Mouse (Mus musculus) gastrocnemius, adult 8-10 months (tissue): ENCODE results near the gene Maml2. TPM values are rescaled to one million over a fixed set of nuclear protein-coding genes. Genes with fewer than 3 reads are reported as not detected.
A peak's percentile ranks its signal among the peaks of the same experiment; 100 is the strongest.

Source experiments
- DNase-seq, 2 experiments: peaks; one replicate each; pipeline ENCODE4 v3.0.0; 2022; ENCODE audit warnings: low spot score in 2 of 2
- total RNA-seq, 4 experiments: library from RNA; stranded (reverse); gene quantifications; 2 replicates each; pipeline ENCODE4 v1.2.4; 2022

The Maml2 gene
- total RNA-seq, 4 experiments from 2014 or later = 1.5 to 3.0 (median 2.2) TPM

DNA sequence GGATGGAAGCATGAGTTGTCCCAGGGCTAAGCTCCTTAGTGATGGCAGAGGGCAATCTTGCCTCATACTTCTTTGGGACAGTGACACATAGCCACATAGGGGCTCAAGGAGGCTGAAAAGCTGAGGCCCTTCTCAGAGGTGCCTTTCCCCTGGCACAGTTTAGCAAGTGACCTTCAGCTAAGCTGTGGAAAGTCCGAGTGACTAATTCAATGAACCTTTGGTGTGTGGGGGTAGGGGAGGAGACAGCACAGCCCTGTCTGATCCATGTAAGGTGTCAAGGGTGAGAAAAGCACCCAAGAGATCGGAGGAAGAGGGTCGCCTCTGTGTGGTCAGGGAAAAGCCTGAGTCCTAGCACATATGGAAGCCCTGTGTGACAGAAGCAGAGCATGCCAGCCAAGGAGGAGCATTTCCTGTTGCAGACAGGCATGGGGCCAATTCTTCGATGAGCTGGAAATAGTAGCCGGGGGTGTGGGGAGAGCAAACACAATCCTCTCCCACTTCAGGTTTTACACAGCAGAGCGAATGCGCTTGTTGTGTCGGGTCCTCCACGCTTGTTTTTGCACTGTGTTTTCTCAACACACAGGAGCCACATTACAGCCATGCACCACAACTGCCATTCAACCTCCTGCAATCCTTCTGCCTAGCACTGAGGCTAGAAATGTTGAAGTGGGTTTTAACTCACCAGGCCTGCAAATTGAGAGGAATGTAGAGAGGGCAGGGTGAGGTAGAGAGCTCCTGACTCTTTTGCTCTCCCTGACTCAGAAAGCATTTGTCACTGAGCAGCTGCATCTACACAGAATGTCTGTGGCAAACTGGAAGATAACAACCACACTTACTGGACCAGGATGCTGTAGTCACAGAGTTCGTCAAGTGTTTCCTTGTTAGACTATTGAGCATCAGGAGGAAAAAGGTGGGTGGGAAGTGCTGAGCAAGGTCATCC, 266.0 kb downstream of the Maml2 start:
- DNase-seq = peak in 1 of 2 experiments; percentile 17

DNA sequence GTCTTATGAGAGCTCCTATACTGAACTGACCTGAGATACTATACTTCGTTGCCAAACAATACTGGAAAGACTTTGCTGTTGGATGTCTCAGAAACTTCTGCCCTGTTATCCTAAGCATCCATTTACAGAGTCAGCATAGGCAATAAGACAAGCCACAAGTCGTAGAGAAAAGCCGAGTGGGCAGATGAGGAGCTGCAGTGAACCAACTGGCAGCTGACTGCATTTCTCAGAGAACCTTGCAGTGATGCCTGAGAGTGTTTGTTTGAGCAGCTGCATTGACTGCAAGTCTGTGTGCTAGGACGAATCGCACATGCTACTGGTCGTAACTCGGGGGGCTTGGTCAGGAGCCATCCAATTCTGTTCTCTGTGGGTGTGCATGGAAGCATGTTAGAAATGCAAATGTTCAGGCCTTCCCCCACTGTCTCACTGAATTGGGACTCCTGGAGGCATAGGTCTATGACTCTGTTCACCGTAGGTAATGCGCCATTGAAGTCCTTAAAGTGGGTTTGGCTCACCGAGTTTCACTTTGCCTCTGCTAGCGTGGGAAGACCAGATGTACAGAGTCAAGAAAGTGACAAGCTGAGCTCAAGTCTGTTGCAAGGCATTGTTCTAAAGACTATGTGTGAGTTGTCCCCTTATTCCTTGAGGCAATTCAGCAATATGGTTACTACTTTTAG, 267.7 kb downstream of the Maml2 start:
- DNase-seq = no peak

DNA sequence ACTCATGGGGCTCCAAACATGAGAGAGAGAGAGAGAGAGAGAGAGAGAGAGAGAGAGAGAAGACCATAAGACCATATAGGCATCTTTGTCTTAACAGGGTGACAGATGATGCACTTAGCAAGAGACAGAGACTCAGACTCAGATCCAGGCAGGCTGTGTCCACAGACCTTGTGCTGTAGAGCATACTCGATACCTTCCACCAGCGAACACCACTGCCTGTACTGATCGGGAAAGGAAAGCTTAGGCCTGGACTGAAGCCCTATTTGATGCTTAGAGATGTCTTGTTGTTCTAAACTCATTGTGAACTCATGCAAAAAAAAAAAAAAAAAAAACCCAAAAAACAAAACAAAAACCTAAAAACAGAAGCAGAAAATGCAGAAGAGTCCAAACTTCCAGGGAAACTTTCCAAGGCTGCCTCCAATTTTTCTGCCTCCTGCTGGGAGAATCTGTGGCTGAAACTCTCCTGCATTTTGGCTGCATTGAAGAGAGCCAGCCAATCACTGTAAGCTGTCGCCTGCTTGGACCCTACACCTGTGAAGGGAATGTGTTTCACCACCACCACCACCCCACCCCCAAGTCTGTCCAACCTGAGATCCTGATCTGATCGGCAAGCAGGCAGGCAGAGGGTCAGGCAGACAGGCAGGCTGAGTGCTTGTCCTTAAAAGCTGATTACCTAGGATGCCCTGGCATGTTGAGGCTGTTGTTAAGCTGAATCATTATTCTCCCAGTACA, 268.6 kb downstream of the Maml2 start:
- no peak for DNase-seq

DNA sequence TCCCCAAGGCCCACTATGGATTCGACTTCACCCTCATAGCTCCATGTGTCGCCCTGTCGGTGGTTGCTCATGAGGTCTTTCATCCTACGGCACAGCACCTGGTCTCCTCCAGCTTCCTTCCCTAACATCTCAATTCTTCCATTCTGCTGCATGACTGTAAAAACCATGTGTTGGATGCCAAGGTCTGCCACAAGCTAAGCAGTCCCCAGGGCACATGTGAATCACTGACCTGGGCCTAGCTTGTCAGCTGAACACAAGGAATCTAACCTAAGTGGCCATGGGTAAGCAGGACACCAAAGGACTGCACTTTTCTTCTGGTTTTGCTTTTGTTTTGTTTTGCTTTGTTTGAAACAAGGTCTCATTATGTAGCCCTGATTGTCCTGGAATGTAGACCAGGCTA, 271.3 kb downstream of the Maml2 start:
- no peak for DNase-seq

DNA sequence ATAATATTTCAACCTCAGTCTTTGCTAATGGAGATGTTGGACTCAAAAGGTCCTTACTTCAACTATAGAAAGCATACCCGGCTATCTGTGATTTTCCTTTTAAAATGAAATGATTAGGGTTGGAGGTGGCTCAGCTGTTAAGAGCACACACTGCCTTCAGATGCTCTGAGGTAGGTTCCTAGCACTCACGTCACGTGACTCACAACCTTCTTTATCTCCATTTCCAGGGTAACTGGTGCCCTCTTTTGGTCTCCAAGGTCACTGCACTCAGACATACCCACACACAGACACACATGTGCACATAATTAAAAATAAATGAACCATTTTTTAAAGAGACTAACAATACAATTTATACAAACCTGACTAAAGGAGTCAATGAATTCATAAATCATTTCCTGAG, 275.1 kb downstream of the Maml2 start:
- DNase-seq = no peak

DNA sequence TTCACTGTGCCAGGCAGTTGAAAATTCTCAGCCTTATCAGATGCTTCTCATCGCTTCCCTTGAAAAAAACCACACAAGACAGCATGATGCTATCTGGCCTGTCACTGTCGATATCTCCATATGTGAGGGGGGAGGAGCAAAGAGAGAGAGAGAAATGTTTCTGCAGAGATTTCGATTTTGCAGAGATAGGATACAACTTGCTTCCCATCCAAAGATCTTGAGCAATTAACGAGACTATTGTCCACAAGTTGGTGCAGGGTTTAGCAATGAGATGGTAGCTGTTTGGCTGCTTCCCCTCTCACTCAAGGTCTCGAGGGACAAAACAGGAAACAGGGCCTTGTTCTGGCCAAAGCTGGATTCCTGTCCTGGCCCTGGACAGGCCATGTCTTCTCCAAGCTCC, 276.3 kb downstream of the Maml2 start:
- no peak for DNase-seq

DNA sequence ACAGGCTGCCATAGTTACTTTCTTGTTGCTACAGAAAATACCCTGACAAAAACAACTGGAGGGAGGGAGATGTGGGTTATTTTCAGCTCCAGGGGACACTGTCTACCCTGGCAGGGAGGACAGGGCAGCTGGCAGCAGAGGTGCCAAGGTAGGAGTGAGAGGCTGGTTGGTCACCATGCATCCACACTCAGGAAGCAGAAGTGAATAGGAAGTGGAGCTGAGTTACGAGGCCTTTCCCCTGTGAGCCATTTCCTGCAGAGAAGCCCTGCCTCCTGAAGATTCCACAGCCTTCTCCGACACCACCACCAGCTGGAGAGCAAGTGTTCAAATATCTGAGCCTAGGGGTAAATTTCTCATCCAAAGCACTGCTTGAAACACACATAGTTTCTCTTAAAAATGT, 277.2 kb downstream of the Maml2 start:
- no peak for DNase-seq

DNA sequence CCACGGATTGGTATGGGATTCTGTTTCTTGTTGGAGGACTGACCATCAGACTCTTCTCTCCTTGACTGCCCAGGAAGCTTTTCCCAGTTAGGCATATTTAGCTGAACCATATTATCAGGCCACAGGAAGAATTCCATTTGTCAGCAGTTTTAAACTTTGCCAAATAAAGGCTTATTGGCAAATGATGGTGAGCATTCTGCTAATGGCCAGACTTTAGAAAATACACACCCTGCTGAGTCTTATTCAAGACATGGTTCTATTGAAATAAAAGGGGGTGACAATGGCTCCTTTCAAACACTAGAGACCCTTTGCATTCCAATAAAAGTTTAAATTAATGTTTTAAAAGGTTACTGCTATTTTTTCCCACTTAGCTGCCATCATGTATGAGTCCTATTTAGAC, 279.4 kb downstream of the Maml2 start:
- DNase-seq = no peak

DNA sequence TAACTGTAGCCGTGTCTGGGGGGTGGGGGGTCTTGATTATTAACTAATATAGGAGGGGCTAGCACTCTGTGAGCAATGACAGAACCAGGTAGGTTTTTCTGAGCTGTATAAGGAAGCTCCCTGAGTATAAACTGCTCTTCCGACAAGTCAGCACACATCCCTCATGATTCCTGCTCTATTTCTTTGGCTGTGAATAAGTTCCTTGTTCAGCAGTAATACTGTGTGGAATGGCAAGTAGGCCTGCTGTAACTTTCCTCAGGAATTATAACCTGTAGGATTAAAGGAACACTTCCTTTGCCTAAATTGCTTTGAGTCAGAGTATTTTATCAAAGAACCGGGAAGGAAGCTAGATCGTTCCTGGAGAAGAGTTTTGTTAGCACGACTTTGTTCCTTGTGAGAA, 283.4 kb downstream of the Maml2 start:
- no peak for DNase-seq

DNA sequence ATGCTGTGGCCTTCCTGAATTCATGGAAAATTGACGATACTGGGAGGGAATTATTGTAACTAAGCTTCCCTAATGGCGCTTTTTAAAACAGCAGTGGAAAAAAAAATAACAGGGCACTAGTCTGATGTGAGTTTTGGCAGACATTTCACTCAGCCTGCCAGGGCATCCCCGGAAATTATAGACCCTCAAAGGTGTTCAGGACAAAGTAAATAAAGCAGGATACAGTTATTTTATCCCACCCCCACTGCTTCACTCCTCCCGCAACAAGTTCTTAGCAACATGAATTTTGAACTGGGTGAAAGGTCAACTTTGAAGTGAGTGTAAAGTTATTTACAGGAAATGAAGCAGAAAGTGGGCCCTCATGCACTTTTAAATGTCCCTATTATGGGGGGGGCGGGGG, 286.2 kb downstream of the Maml2 start:
- no peak for DNase-seq

DNA sequence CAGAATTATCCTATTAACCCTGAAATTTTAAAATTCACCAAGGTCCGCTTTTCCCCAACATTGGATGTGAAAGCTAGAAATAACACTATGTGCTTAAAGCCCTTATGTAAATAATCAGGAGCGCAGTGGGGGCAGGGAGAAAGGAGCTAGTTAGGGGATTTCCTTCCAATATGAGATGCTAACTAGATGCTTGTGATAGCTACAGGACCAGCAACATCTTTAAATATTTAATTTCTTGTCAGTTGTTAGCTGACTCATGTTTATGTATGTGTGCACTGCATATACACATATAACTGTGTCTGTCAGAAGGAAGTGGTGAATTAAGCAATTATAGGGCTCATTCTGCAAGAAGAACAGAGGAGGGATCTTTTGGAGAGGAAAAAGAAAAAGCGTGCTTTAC, 286.7 kb downstream of the Maml2 start:
- no peak for DNase-seq

DNA sequence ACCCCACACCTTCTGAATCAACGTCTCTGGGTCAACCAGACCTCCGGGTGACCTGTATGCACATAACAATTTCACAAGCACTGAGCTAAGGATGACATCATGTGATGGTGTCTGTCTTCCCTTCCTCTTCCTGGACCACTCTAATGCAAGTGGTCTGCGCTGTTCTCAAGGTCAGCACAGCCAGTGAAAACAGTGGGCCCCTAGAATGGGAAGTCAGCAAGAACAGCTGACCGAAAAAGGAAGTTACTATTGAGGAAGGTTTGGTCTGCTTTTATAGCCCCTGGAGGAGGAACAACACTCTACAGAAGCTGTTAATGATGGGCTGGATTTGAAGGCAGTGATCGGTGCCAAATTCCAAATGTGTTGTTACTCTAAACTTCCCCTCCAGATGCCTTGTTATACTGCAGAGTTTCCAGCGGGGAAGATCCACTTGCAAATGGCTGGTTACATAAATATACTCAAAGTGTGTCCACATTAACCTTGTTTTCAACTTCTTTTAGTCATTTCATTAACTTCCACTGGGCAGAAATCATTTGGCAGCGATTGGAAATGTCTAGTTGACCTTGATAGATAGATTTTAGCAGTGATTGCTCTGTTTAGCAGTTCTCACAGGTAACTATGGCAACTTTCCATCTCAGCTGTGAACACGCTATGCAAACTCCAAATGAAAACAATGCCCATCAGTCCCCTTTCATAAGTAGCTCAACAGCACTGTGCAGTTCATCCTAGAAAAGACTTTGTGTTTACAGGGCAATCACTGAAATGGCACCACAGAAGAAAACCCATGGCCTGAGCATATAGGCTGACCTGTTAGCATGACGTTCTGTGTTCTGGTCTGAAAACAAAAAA, 289.6 kb downstream of the Maml2 start:
- DNase-seq = no peak

DNA sequence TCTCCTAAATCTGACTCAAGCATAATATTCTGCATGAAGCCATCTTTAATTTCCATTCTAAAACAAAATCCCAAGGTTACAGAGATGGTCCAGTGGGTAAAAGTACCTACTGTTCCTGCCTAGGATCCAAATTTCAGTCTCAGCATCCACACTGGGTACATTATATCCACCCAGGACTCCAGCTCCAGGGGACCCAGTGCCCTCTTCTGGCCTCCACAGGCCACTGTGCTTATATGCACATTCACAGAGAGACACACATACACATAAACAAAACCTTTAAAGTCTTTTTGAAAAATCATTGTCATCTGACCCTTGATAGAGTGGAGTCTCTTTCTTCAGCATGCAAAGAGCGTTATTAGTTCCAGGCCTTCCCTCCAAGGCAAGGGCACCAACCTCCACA, 291.0 kb downstream of the Maml2 start:
- no peak for DNase-seq

DNA sequence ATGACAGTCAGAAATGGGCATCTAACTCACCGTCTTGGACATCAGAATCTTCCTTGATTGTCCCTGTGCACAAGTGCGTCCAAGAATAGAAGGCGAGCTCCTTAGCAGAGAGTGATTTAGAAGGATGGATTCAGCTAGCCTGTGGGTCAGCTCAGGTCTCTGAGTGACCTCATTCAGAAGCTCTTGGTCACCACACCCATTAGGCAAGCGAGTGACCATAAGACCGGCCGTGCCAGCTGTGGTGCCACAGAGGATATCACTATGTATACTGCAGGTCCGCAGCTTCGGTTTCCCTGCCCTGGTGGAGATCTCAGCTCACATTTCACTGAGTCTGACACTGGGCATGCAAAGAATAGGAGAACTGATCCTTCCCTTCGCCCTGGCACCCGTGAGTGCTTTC, 294.9 kb downstream of the Maml2 start:
- DNase-seq = peak in 1 of 2 experiments; percentile 15

DNA sequence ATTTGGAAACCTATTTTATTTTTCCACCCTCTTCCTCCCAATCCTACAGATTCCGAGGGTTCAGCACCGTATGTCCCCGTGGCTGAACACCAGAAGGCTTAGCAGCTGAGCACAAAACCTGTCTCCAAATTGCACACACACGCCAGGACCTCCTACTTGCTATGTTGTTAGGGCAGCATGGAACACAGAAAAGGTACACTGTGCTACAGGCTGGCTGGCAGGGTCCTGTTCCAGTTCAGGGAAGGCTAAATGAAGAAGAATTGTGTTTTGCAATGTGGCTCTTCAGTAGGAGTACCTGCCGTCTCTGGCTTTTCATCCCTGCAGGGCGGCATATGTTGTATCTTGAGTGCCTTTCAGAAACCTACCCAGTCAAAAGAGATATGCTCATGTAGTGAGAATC, 300.0 kb downstream of the Maml2 start:
- no peak for DNase-seq

DNA sequence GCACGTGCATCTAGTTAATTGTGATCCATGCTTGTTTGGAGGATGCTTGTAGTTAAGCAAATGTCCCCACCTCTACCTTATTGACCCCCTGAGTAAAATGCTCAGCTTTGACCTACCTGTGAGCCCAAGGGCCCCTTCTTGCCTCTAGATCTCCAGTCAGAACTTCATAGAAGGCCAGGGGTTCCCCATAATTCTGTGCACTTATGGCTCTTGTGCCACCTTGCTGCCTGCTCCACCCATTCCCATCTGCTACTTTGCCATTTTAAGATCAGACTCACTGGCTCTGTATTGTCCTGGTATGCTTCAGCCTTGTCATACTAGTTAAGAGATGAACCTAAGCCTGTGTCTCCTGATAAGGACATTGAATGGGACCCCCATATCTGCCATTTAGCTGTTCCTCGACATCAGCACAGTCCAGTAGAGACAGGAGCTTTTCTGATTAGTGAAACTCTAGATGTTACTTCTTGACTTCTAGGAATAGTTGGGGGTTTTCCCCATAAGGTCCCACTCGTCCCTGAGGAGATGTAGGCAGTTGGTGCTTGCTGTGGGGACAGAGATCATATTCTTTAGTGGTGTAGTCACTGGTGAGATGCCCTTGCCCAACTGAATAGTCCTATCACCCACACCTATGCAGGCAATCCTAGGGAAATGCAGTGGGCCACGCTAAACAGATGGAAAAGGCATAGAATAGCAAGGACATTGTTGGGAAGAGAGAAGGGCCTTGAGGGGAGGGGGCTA, 301.0 kb downstream of the Maml2 start:
- no peak for DNase-seq

DNA sequence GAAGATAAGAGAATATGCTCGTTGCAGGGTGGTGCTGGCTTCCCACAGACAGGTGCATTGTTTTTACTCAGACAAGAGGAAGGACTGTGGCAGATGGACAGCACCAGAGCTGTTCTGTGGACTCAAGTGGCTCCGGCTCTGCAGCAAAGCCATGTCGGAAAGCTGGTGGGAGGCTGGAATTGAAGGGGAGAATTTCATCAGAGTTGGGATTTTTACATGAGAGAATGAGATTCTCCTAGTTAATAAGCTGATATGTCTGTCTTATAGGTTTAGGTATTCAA, 301.5 kb downstream of the Maml2 start:
- DNase-seq = no peak

DNA sequence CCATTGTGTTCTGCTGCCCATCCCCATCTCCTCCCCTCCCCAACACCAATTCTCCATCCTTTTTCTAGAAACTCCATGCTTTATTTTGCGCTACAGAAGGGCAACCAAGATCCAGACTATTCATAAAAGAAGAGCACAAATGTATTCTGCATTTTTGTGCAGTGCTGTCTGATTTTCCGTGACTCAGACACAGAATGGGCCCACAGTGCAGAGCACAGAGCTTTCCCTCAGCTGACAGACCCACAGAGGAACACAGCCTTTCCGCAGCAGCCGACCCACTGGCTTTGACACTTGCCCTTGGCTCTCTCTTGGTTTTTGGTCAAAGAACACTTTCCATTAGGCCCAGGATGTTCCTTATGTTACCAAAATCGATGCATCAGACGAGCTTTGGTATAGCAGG, 302.0 kb downstream of the Maml2 start:
- DNase-seq = no peak

DNA sequence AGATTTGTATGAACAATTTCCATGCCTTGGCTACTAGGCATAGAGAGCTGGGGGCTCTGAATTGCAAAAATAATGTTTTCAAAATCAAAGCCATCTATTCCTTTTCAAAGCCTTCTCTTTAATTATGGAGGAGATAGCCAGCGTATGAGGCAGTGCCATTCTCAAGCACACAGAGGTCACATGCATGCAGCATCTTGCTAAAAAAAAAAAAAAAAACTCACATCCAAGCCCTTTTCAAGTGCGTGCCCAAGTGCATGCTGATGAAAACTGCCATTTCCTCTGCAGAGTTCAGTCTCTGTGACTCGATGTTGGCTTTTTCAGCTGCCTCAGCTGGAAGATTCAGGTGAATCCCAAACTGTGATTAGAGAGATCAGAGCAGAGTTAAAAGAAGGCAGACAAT, 304.0 kb downstream of the Maml2 start:
- DNase-seq = no peak

DNA sequence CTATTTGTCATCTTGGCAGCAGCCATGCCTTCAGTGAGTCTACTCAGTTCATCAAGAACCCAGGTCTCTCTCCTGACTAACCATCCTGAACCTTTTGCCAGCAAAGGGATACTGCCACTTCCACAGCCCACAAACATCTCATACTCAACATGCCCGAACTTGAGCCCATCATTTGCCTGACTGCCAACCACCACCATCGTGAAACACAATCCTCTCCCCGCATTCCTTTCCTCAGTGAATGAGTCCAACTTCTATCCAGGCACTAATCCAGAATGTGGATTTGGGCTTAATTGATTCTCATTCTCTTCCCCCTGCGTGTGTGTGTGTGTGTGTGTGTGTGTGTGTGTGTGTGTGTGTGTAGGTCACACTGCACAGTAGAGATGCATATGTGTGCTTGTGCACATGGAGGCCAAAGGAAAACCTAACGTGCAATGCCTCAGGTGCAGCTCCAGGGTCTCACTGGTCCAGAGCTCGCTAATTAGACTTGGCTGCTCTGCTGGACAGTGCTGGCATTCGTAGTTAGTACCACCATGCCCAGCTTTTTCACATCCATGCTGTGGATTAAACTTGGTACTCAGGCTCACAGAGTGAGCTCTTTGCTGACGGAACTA, 305.9 kb downstream of the Maml2 start:
- no peak for DNase-seq
